Mouse (Mus musculus) liver, adult (tissue): Measurements from ENCODE around the gene Atxn7l1.

Experiments used
- GATA4 ChIP-seq: IDR thresholded peaks from 2 replicates; pipeline ENCODE4 v1.6.1; 2014; ENCODE audit warnings: mild to moderate bottlenecking, low read length; ENCODE audit not compliant: insufficient replicate concordance

Gene Atxn7l1

DNA sequence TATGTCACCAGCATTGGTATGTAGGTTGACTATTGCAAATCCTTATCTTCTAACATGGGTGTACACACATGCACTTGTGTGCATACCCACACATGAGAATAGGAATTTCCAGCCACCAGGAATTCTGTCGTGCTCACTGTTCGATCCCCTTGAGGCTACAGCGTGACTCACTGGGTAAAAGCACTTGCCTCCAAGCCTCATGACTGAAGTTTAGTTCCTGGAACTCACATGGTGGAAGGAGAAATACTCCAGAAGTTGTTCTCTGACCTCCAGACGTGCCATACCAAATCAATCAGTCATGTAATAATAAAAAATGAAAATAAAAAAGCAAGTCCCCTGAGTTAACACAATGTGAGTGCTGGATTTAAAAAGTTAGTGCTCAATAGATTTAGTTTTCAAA is 87.8 kb downstream of the Atxn7l1 start:
- TF ChIP-seq GATA4 = no peak

DNA sequence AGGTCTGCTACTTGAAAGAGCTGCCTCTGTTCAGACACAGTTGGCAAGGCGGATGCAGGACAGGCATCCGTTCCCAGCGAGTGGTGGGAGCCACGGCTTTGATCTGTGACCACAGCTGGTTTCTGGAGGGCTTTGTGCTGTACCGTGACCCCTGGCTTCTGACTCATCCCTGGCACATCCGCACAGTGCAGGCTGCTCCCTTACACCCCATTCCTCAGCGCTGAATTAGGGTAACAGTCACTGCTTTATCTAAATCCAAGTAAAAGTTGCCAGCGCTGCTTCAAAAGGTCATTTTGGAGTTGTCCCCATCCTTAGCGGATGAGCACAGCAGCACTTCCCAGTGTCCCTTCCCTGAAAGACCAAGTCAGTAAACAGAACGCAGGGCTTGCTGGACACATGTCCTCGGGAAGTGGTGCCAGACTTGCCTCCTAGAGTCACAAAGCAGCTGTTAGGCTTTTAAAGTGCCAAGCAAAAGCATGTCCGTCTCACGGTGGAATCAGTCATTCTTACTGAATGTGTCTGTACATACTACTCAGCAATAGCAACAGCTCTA is 88.4 kb downstream of the Atxn7l1 start:
- no peak for TF ChIP-seq GATA4

DNA sequence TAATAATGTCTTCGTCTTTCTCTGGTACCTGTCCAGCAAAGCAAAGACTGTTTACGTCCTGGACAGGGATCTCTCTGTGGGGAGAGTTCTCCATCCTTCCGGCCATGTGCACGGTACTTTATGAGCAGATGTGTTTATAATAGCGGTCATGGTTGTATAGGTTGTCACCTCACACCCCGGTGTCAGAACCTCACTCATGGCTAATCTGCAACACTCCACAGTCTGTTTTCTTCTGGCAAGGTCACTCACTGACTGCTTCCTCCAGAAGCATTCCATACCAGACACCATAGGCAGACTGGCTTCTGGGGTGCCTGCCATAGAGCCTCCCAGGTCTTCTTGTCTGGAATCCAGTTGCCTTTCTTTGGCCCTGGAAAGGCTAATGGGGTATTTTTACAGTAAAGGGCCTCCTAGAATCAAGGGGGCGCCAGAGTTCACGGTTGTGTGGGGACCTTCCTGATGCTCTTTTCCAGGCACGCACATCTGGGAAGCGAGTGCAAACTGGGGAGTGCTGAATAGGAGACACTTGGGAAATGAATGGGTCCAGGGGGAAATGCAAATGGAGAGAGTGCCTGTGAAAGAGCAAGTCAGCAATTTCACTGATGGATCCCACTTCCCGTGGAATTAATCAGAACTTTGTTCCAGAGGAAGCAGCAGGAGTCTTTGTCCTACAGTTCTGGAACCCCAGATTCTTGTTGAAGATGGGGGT is 89.0 kb downstream of the Atxn7l1 start:
- no peak for TF ChIP-seq GATA4

DNA sequence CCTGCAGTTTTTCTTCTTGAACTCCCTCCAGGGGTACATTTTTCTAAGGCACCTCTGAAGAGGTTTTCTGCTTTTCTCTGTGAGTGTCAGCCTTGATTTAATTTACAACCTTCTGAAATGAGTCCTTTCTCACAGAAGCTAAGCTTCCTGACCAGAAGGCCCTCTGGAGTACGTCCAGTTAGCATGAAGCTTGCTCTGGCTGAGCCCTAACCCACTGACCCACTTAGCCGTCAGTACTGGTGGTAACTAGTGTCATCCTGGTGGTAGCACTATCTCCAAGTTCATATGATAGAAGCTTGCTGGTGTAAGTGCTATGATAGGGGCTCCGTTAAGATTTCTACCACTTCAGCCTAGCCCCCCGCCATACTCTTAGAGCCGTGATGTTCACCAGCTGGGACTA is 89.6 kb downstream of the Atxn7l1 start:
- no peak for TF ChIP-seq GATA4

DNA sequence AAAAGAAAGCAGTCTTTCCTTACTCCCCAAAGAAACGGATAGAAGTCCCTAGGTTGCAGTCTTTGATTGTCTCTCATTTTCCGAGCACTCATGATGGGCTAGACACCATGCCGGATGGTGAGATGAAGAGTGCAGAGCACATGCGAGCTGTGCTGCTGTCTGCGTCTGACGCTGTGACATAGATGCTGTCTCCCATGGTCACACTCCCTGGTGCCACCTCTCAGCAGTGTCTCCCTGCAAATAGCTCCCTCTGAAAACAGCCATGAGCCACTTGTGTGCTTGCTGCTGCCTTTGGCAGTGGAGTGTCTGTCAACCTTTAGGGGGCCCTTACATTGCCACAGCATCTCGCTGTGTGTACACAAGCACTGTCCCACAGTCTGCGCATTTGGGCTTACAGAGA is 95.2 kb downstream of the Atxn7l1 start:
- no peak for TF ChIP-seq GATA4

DNA sequence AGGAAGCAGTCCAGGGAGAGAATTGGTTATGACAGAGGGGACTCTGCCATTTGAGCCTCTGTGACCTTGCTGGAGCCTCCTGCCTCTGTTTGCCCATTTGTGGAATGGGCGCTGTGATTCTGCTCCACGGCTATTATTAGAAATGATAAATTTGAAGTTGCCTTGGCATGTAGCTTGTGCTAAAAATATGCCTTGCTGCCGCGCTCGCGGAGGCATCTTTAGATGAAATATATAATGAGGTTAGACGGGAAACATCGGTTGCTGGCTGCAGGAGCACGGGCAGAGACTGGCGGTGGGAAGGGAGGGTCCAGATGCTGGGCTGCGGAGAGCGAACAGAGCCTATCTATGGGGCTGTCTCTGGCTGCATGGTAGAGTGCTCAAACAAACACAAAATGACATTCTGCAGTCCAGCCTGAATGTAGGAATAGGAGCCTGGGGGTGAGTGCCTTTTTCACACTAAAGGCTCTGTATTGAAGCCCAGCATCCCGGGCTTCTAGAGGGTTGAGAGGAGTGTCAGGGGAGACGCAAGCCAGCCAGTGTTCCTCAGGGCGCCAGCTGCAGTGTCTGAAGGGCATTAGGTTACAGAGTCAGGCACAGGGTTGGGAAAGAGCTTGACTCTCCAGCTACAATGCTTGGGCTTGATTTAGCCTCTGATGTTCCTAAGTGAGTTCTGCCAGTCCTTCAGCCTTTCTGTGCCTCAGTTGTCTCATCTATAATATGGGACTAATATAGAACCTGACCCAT is 96.8 kb downstream of the Atxn7l1 start:
- TF ChIP-seq GATA4 = no peak

DNA sequence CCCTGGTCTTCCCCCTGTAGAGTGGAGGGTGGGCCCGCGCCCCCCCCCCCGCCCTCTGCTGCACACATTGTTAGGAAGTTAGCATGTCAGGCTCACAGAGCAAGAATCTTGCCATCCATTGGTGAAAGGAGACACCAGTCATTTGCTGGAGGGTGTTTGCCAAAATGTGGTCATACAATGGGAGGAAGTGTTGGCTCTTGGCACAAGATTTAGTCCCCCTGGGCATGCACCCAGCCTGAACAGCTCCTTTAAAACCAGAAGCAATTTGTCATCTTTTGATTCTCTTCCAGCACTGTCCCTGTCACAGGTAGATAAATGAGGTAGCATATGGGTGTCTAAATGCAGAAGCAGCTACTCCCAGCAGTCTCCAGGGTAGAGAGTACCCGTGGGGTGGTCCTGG is 98.0 kb downstream of the Atxn7l1 start:
- no peak for TF ChIP-seq GATA4

DNA sequence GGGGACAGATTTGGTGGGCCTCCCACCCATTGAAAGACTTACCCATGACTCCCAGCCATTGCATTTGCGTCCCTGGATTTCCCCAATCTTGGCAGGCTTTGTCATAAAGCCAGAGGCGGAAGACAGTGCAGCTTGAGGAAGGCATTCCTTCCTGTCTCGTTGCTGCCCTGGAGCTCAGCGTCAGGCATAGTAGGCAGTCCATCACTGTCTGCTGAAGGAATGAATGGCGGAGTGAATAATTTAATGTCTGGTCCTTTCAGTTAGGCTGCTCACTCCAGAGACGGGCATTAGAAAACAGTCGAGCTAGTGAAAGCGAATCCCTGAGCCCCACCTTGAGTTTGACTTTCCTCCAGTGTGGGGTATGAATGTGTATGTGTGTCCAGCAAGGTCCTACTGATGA is 99.4 kb downstream of the Atxn7l1 start:
- TF ChIP-seq GATA4 = no peak

DNA sequence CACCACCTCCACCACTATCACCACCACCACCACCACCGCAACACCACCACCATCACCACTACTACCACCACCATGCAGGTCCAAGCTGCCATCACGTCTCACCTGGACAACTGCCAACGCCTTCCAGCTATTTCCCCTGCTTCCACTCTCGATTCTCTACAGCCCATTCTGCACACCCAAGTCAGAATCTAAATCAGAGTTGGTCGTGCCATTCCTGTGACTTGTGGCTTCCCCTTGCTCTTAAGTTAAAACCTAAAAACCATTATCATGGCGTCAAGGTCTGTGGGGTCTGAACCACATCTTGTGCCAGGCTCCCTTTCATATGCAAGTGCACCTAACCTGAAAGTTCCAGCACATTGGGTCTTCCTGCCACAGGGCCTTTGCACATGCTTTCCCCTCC is 102.7 kb downstream of the Atxn7l1 start:
- TF ChIP-seq GATA4 = no peak

DNA sequence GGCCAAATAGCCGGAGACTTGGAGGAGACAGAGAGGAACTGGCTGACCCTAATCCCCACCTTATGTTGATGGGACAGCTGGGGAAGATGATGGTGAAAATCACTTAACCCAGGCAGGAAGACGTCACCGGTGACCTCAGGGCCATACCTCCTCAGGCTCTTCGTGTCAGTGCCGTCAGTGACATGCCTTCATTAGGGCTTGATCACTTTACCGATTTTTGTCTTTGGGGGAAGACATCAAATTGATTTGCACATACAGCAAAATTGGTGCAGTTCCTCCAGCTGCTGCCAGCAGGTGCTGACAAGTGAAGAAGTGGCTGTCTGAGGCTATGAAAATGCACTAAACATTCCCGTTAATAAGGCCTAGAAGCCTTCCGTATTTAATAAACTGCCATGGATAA is 103.9 kb downstream of the Atxn7l1 start:
- TF ChIP-seq GATA4 = no peak

DNA sequence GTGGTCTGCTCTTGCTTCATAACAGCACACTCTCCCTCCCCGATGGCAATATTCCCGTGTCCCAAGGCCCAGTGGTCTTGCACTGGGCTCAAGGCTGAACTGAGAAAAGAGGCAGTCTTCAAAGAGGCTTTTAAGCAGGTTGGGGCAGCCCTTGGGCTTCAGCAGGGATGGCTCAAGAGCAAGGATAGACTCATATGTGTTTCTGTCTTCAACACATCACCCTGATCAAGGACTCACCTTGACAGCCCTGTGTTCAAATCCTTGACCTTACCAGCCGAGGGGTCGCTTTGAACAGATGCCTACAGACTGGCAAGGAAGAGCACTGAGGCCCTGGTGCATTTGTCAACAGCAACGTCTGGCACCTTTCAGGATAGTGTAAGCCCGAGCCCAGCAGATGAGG is 105.1 kb downstream of the Atxn7l1 start:
- no peak for TF ChIP-seq GATA4

DNA sequence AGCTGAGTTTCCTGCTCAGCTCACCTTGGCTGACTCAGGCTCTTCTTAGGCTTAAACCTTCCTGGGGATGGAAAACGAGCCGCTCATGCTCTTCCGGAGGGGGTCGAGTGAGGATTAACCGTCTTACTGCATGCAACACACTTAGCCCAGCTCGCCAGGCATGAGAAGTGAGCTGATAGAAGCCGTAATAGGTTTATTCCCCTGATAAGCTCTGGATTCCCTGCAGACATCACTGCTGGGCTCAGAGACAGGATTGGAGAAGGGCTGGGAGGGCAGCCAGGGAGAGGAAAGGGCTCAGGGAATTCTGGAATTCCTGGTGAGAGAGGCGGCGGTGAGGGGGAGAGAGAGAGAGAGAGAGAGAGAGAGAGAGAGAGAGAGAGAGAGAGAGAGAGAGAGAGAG is 105.7 kb downstream of the Atxn7l1 start:
- no peak for TF ChIP-seq GATA4

DNA sequence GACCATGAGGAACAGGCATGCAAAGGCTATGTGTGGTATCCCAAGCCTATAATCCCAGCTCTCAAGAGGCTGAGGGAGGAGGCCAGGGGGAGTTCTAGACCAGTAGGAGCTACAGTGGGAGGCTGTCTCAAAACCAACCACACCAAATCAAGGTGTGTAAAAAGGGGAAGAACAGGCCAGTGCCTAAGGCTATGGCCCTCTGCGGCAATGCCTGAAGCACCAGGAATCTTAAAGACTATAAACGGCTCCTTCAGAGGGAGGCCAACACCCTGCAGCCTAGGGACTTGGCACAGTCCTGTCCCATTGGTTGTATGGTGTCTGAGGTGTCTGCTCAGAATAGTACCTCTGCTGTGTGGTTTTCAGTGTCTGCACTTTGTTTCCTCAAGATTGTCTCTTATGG is 107.8 kb downstream of the Atxn7l1 start:
- no peak for TF ChIP-seq GATA4

DNA sequence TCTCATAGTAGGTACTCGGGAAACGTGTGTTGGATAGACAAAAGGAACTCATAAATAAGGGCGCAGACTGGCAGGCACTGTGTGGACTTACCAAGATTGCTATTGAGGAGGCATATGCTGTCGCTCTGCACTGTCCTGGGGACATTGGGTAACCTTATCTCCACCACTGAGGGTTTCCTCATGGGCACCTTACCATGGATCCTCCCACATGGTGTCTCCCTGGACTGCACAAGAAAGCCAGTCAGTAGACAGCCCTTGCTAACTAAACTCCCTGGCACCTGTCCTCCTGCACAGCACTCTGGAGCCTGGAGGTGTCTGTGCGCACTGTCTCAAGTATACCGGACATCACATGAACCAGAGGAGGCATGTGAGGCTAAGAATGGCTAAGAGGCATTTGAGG is 108.9 kb downstream of the Atxn7l1 start:
- no peak for TF ChIP-seq GATA4

DNA sequence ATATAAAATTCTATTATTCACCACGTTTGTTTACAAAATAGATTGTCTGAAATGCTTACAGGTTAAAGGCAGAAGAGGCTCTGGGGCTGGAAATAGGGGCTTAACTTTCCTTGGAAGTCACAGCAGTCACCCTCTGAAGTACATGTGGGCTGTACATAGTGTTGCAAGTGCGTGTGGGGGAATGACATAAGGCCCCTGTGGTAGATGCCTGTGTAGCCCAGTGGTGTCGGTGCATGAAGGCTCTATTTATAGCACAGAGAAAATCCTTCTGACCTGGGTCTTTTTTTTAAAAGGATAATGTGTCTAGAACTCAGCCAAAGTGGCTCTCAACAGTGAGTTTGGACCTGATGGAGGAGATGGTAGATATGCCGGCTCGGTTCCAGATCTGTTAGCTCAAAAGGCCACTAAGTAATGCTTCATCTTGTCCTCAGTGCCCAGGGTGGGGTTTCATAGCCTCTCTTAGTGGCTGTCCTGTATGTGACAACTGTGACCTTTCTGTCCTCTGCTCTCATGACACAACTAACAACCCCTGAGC is 111.6 kb downstream of the Atxn7l1 start:
- TF ChIP-seq GATA4 = no peak

DNA sequence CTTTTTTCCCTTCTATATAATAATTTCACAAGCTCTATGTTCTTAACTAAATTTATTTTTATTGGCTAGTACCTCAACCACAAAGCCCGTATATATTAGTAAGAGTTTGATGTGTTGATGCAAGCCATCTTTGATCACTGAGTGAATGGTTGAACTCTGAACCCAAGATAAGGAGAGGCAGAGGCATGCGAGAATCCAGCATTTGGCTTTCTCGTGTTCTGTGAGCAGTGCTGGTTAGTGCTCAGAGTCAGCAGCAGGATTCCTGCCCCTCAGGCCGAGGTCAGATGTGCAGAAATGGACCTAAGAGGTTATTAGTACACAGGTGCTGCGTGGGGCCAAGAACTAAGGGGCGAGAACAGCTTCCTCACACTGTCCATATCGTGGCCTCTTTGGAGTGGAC is 113.1 kb downstream of the Atxn7l1 start:
- TF ChIP-seq GATA4 = no peak

DNA sequence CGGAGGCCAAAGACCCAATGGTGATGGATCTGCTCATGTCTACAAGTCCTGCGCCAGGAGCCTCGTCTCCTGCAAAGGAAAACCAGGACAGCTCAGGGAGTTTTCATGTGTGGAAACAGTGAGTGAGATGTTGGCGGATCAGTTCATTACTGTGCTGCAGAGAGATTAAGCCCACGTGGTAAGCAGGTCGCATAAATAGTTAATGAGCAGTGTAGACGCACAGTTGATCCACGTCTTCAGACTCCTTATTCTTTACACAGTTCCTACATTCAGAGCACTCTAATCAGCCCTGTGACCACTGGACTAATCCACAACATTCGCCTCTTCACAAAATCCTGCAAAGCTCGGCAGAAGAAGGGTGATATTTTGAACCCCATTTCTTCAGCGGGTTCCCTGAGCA is 118.4 kb downstream of the Atxn7l1 start:
- TF ChIP-seq GATA4 = no peak

DNA sequence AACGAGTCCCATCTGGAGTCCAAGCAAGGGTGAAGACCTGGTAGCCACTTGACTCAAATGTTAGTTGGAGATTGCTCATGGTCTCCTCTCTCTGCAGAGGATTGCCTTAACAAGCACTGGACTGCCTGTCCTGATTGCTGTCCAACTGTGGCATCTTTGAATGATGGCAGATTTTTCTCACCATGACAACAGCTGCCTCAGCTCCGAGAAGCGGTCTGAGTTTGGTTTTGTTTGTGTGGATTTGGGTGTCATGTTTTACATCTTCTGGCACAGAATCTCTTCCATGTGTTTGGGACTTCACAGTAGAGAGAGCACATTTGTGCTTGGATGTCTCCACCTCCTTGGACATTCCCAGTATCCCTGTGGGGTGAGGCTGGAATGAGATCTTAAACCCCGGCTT is 120.5 kb downstream of the Atxn7l1 start:
- TF ChIP-seq GATA4 = no peak
